In genomic region chr1:180186371-180186770, GRCm38 (mm10) we compare ENCODE assay signal across 18 mouse cellular contexts. TPM values are rescaled to one million over a fixed set of nuclear protein-coding genes. Genes with fewer than 3 reads are reported as not detected.
DNase-seq lines count a peak whose midpoint lies in the region; ATAC-seq and TF ChIP-seq lines count a peak whose summit lies in the region.
"Had no signal": no experiment of that assay in that cellular context is flagged by ENCODE, and none has a peak within 500 bp of the region (broad histone marks: within the 10 kb centered on the region; RNA-seq: fewer than 3 reads in every experiment).

No protein-coding gene starts in this region.

- intact Hi-C loops in gastrocnemius, adult 2 months (cut with DNase I): no loop called here

- peak overlapping the region; percentile 25; the same call in 1 of the 2 replicates for H3K4me3 ChIP-seq in gastrocnemius, adult 2 months
- H3K4me3 ChIP-seq in heart, embryonic 12.5 days: no peak overlapping the region
- no peak overlapping the region for H3K4me3 ChIP-seq in heart, embryonic 16.5 days (ENCODE audit: low read length)
- H3K4me3 ChIP-seq in brown adipose tissue, adult 24 weeks (ENCODE audit: insufficient read depth, low read depth, low read length): no peak overlapping the region
- no peak overlapping the region for H3K4me3 ChIP-seq in layer of hippocampus, adult 2 months
- H3K4me3 ChIP-seq: forebrain, embryonic 15.5 days; hindbrain, embryonic 10.5 days; intestine, embryonic 15.5 days had no signal

- H3K27ac ChIP-seq in gastrocnemius, adult 2 months: peak overlapping the region; percentile 99
- peak overlapping the region; percentile 58 for H3K27ac ChIP-seq in heart, embryonic 12.5 days (ENCODE audit: poor library complexity, severe bottlenecking)
- H3K27ac ChIP-seq in heart, embryonic 16.5 days (ENCODE audit: low read length): peak overlapping the region; percentile 92
- peak overlapping the region; percentile 82 for H3K27ac ChIP-seq in brown adipose tissue, adult 24 weeks (replicated peaks; ENCODE audit: low read depth, low read length)
- H3K27ac ChIP-seq in layer of hippocampus, adult 2 months: no peak overlapping the region
- H3K27ac ChIP-seq: forebrain, embryonic 15.5 days; hindbrain, embryonic 10.5 days; hindbrain, embryonic 14.5 days; intestine, embryonic 15.5 days had no signal

- 85% methylated on average over 3 of the region's 3 CpGs for WGBS in heart, embryonic 12.5 days
- 72% methylated on average over 3 of the region's 3 CpGs for WGBS in heart, embryonic 16.5 days

- 0 out of 2 replicates have a peak, but pooled peaks cover 3% of the 10 kb centered on the region for H3K27me3 ChIP-seq in heart, embryonic 12.5 days (replicated peaks)
- H3K27me3 ChIP-seq in heart, embryonic 16.5 days (ENCODE audit: control insufficient read depth, insufficient read depth, low read length): no peaks in the 10 kb centered on the region
- H3K27me3 ChIP-seq: forebrain, embryonic 15.5 days; intestine, embryonic 15.5 days had no signal

- H3K4me2 ChIP-seq in heart, embryonic 12.5 days: no peak overlapping the region
- no peak overlapping the region for H3K4me2 ChIP-seq in heart, embryonic 16.5 days (ENCODE audit: low read depth, low read length)
- H3K4me2 ChIP-seq: forebrain, embryonic 15.5 days; hindbrain, embryonic 14.5 days; intestine, embryonic 15.5 days had no signal

- 0 out of 2 replicates have a peak, but pooled peaks cover 3% of the 10 kb centered on the region for H3K9me3 ChIP-seq in heart, embryonic 12.5 days (replicated peaks)
- H3K9me3 ChIP-seq in heart, embryonic 16.5 days (replicated peaks; ENCODE audit: control insufficient read depth, low read length): no peaks in the 10 kb centered on the region
- H3K9me3 ChIP-seq: forebrain, embryonic 15.5 days; intestine, embryonic 15.5 days had no signal

- H3K4me1 ChIP-seq in heart, embryonic 12.5 days (replicated peaks): peaks cover 36% of the 10 kb centered on the region
- peaks cover 46% of the 10 kb centered on the region for H3K4me1 ChIP-seq in heart, embryonic 16.5 days (ENCODE audit: control insufficient read depth, insufficient read depth, low read length)
- peaks cover 16% of the 10 kb centered on the region; the same call in 1 of the 2 replicates for H3K4me1 ChIP-seq in brown adipose tissue, adult 24 weeks (ENCODE audit: control insufficient read depth, insufficient read depth, insufficient read length, low read length)
- H3K4me1 ChIP-seq: forebrain, embryonic 15.5 days had no signal

- H3K36me3 ChIP-seq in heart, embryonic 12.5 days: no peaks in the 10 kb centered on the region
- H3K36me3 ChIP-seq in heart, embryonic 16.5 days (ENCODE audit: control insufficient read depth, insufficient read depth): no peaks in the 10 kb centered on the region
- H3K36me3 ChIP-seq: forebrain, embryonic 15.5 days; hindbrain, embryonic 10.5 days; intestine, embryonic 15.5 days had no signal

- no peak for ATAC-seq in heart, embryonic 12.5 days (ENCODE audit: insufficient number of reproducible peaks, low FRiP score)
- peak; percentile 7; the same call in 1 of the 2 replicates for ATAC-seq in heart, embryonic 16.5 days (replicated peaks; ENCODE audit: extremely low read depth, insufficient read depth, low FRiP score)
- ATAC-seq: forebrain, embryonic 15.5 days; intestine, embryonic 15.5 days had no signal

- peak; percentile 50 for DNase-seq in gastrocnemius, adult 2 months
- DNase-seq in gastrocnemius, adult 18-20 months (ENCODE audit: low spot score): no peak
- no peak for DNase-seq in heart, adult 9 months (ENCODE audit: low spot score in 2 of 2)
- DNase-seq in heart, adult 18-20 months: no peak
- no peak for DNase-seq in layer of hippocampus, adult 2 months (ENCODE audit: low spot score in 2 of 2)
- DNase-seq: adrenal gland, postnatal 14 days; cerebellum, adult 18-20 months; cerebellum, adult 9-11 months; cerebellum, postnatal 36 days; gastrocnemius, postnatal 14 days; kidney, adult 18-20 months had no signal

- H3K9ac ChIP-seq in heart, embryonic 12.5 days: no peak overlapping the region
- H3K9ac ChIP-seq in heart, embryonic 16.5 days (ENCODE audit: low read length): peak overlapping the region; percentile 43; the same call in 1 of the 2 replicates
- H3K9ac ChIP-seq: forebrain, embryonic 15.5 days; hindbrain, embryonic 14.5 days; intestine, embryonic 15.5 days had no signal

- TF ChIP-seq CTCF in gastrocnemius, adult 2 months (IDR thresholded peaks at IDR 0.05): no peak
- TF ChIP-seq CTCF in layer of hippocampus, adult 2 months (conservative IDR thresholded peaks at IDR 0.05): no peak

RNA-seq across cellular contexts. Expression of gene Coq8a, which starts 13.0 kb away (rescaled TPM):
- total RNA-seq in gastrocnemius, adult 2 months (2021): 1,000 to 10,000 TPM in 1 of 2 experiments, 100 to 1,000 TPM in 1; 633 to 1,638 TPM
- total RNA-seq in gastrocnemius, adult 18-20 months (2021): 1,000 to 10,000 TPM; 1,142 to 1,473 TPM
- 15.2 and 17.8 TPM in 2 replicates for polyA plus RNA-seq in heart, embryonic 12.5 days (2016; fragmentation: Nextera tagmentation; extraction: Ambion mirVana)
- polyA plus RNA-seq in heart, embryonic 16.5 days (2015; fragmentation: Nextera tagmentation; extraction: Ambion mirVana): 70.0 and 89.0 TPM in 2 replicates
- total RNA-seq in heart, adult 18-20 months (2021): 1,000 to 10,000 TPM in 1 of 2 experiments, 100 to 1,000 TPM in 1; 974 to 1,043 TPM
- 1,169 and 1,640 TPM in 2 replicates for polyA plus RNA-seq in brown adipose tissue, adult 24 weeks (2012; ENCODE audit: insufficient read depth, insufficient read length, missing spikeins)
- total RNA-seq in layer of hippocampus, adult 2 months (2021): 10 to 100 TPM; 56.1 to 65.6 TPM

Comparison
In these comparisons a context has a peak if more than half of its experiments do, and no peak if none do; other contexts are left out.
1. RNA of gene Coq8a, which starts 13.0 kb away (total RNA-seq): 633 to 1,638 TPM in gastrocnemius, adult 2 months, 1,142 to 1,473 TPM in gastrocnemius, adult 18-20 months and 974 to 1,043 TPM in heart, adult 18-20 months; 56.1 to 65.6 TPM in layer of hippocampus, adult 2 months; every median in the first group is over 4 times any median in the second.